Mouse (Mus musculus): ENCODE measurements around the gene Acadsb.

Gene Acadsb

DNA sequence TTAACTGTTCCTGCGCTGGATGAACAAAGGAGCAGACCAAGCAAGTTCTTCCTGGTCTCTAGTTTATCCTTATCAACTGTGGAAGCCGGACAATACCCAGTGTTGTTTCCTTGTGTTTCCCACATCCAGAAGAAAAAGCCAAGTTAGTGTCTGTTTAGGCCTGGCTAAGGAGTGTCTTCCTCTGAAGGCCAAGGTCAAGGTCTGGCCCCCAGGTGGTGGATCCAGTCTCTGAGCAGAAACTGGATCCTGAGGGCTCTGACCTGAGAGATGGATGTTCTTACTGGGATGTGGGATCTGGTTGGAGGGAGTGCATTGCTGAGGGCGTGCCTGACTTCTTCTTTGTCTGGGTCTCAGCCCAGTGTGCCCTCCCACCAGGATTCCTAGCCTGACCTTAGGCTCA, 55.3 kb downstream of the Acadsb start:
- DNase-seq = no peak

DNA sequence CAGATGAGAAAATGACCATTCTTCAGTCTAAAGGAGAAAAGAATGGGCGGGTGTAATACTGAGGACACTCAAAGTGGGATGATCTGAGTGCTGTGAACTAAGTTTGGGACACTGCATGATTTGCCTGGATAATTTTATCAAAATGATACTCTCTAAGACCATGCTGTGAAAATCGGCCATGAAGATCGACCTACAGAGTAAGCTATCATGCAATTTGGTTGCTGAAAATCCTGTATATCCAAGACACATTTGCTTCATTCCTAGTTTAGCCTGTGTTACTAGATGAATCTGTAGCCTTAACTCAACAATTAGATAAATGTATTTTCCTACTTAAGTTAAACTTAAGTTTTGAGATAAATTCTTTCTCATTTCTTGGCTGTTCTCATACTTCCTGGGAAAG, 56.9 kb downstream of the Acadsb start:
- DNase-seq = no peak

DNA sequence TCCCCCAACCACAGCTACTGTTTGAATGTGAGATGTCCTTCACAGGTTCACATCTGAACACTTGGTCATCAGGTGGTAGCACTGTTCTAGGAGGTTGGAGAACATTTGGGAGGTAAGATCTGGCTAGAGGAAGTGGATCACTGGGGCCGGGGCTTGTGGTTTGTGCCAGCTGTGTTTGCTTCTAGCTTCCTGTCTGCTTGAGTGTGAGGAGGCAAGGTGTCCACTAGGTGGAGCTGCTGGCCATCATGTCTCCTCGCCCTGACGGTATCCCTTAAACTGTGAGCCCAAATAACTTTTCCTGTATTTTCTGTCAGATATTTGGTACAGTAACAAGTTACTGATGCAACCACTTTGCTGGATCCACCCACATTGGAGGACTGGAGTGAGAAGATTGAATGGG, 59.1 kb downstream of the Acadsb start:
- no peak for DNase-seq

DNA sequence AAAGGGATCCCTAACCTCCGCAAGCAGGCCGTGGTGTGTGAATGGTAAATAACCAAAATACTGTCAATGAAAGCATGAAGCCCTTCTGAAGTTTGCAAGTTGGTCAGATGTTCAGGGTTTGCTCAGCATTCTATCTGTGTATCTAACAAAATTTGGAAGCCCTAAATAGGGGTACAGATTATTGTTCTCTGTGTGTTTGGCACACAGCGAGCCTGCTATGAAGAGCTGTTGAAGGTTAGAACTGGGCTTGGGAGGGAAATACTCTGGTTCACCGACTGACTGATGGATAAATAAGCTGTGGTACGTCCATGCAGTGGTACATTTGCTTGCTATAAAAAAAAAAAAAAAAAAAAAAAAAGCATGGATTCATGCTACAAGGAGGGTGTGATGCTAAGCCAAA, 61.1 kb downstream of the Acadsb start:
- no peak for DNase-seq

DNA sequence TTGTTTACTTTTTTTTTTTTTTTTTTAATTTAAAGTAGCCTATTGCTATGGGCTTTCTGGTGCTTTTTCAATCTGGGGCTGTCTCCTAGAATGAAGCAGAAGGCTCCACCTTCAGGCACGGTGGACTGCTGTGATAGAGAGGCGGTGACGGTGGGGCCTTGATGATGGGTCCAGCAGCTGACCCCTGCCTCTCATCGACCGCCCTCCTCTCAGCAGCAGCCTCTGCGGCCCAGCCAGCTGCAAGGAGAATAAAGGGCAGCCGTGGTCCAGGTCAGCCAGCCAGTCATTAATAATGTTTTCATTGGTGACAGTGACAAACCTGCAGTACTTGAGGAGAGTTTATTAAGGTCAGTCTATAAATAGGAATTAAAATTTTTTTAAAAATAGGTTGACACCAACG, 66.7 kb downstream of the Acadsb start:
- no peak for DNase-seq

DNA sequence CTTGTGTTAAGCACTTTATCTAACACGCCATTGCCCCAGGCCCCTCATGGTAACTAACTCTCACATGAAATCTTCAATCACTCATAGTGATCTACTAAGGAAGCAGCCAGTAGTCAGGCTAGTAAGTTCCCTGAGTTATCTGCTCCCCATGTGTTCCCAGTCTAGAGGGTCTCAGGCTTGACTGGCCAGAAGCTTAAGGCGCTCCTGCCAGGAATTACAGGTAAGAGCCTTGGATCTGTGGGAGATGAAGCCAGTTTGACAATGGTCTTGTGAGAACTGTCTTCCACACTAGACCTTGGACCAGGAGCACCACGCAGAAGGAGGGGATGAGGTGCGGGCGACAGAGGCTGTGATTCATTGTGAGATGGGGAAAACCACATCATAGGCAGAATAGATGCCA, 68.0 kb downstream of the Acadsb start:
- DNase-seq = no peak

Data from thymus, adult 18-20 months (tissue).